Mouse (Mus musculus) large intestine, adult 2 months (tissue): Measurements from ENCODE around the gene Ptprn2. TPM values are rescaled to one million over a fixed set of nuclear protein-coding genes. Genes with fewer than 3 reads are reported as not detected.

Source experiments
- DNase-seq: peaks from one replicate; pipeline ENCODE4 v3.0.0-alpha.2; 2012; ENCODE audit warnings: low read depth, low spot score
- WGBS: fragments of 180-500 bp; shearing (Covaris S2); methylation state at CpG from one replicate; pipeline ENCODE4 v1.1.7; 2018; 5-methylcytosine and 5-hydroxymethylcytosine counted together
- polyA plus RNA-seq: library from polyadenylated mRNA; depleted of rRNA; stranded (reverse); fragments of >200 nt; gene quantifications from 2 replicates; pipeline ENCODE4 v1.2.3, GENCODE M21; 2012

Ptprn2 gene
- polyA plus RNA-seq, 1 experiment: 11.6 TPM

DNA sequence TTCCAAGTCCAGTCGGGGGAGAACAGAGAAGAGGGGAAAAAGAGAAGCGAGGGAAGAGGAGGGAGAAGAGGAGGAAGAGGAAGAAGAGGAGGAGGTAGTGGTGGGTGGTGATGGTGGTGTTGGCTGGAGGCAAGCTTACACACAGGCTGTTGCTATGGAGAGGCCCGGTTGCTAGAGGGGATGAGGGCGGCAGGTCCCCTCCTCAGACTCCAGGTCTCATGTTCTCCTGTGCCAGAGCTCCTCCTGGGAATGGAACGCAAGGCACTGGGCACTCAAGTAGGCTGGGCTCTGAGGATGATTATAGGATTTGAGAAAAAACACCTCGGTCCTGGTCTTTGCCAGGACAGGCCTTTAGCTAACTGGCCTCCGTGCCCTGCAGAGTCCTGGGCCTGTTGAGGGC is 666.1 kb downstream of the Ptprn2 start:
- WGBS: 28% methylated on average over 7 of the region's 7 CpGs
- DNase-seq: no peak

DNA sequence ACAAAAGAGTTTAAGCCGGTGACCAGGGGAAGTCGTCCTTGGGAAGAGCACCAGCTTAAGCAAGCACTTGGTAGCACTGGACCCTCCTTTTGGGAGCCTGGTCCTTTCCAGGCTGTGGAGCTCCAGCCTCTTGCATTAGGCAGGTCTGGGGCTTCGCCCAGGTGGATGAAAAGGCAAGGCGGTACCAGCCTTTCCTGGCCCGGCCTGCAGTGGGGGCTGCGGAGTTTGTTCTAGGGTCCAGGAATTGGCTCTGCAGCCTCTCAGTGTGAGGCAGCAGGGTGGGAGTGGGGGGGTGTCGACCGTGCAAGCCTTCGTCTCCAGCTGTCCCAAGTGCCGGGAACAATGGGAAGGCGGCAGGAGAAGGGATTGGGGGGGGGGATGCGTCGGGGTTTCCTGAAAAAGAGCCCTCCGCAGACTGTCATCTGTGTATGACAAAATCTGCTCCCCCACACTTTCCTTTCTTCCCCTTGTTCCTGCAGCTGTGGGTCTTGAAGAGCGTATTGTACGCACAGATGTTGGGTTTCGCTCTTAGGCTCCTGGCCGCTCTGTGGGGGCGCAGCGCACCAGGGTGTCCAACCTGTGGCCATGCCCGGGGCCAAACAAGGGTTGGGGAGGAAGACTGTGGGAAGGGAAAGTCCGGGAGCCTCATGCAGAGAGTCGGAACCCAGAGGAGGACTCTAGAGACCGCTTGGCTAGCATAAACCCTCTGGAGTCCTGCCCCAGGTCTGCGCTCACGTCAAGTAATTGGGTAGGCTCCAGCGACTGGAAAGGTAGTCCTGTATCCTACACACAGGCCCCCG is 667.0 kb downstream of the Ptprn2 start:
- 8% methylated on average over 28 of the region's 28 CpGs for WGBS
- no peak for DNase-seq

DNA sequence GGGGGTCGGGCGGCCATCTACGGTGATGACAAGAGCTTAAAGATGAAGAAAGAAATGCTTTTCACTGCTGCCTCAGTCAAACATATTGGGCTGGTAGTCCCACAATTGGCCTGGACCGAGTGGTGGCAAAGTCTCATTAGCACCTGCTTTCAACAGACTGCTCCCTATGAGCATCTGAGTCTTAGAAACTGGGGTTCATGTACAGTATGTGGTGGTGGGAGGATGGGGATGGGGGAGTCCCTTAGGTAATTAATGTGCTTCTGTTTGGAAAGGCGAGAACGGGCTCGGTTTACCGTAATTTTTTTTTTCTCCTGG is 667.6 kb downstream of the Ptprn2 start:
- WGBS: 3% methylated on average over 8 of the region's 8 CpGs
- no peak for DNase-seq

DNA sequence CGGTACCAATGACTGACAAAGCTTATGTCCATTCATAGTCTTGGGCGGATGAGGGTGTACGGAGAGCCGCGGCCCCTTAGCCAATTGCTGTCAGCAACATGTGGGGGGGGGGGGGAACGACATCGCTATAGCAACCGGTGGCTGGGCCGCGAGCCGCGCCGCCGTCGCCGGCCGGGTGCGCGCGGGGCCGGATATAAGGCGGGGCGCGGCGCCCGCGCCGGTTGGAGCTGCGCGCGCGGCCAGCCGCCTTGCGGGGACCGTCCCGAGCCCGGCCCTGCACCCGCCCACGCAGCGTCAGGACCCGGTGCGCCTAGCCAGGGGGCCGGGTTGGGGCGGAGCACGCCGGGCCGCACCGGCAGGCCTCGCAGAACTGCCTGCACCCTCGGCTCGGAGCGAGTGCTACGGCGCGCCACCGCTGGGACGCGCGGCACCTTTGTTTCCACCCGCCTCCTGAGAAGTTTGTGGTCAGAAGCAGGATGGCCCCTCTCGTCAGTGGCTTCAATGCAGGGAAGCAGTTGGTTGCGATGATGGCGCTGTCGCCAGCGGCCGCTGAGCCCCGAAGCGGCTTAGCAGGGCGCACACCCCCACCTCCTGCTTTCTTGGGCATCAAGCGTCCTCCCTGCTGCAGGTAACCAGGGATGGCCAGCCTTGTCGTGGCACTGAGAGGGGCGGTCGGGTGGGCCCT is 668.3 kb downstream of the Ptprn2 start:
- 1% methylated on average over 73 of the region's 73 CpGs for WGBS
- DNase-seq: no peak

- 4% methylated on average over 27 of the region's 27 CpGs for WGBS
These were observed 669.1 kb downstream of the Ptprn2 start for GRCm38 (mm10) chr12:117154356-117155243.

DNA sequence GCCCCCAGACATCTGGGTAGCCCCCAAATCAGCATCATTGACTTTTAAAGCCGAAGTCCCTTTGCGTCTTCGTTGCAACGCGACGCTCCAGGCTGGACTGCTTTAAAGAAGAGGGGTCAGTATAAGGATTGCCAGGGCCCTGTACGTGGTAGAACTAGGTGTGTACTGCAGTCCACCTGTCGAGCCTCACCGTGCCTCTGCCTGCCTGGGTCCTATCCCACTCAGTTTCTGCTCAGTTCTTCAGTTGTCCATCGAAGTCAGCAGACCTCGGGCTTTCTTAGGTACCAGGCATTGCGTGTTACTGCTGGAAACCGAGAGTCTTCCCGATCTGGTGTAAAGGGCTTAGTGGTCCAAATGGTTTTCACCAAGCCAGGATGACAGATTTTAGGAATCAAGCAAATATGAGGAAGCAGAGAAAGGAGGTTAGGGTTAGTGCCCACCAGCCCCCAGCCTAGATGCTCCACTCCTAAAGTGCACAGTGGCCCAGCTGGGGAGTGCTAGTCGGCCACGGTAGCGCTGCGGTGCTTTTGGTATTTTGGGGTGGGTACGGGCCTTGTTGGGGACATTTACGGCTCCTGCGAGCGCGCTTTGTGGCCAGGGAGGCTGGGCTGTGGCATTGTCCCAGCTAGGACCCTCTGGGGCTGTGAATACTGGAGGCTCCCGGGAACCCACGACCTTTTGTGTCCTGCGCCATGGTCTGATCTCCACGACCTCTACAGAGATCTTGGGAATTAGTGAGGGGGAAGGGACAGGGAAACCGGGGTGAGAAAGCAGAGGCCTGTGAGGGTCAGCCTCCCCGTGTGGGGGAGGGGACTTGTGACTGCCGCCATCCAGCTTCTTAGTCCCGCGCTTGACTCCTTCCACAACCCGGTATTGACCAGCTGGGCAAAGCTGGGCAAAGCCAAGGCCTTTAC is 670.0 kb downstream of the Ptprn2 start:
- DNase-seq: no peak
- WGBS: 11% methylated on average over 33 of the region's 33 CpGs

More at GRCm38 (mm10) chr12:117154356-117155243, 669.1 kb downstream of the Ptprn2 start:
- DNase-seq: no peak

- WGBS: 40% methylated on average over 5 of the region's 5 CpGs
- no peak for DNase-seq
These were observed 670.7 kb downstream of the Ptprn2 start for GRCm38 (mm10) chr12:117156256-117156655.

GRCm38 (mm10) chr12:117156786-117157185 is 671.3 kb downstream of the Ptprn2 start:
- WGBS: 76% methylated on average over 3 of the region's 3 CpGs
- DNase-seq: no peak

GRCm38 (mm10) chr12:117157249-117157648 is 671.7 kb downstream of the Ptprn2 start:
- DNase-seq: no peak
- 65% methylated on average over 2 of the region's 2 CpGs for WGBS

DNA sequence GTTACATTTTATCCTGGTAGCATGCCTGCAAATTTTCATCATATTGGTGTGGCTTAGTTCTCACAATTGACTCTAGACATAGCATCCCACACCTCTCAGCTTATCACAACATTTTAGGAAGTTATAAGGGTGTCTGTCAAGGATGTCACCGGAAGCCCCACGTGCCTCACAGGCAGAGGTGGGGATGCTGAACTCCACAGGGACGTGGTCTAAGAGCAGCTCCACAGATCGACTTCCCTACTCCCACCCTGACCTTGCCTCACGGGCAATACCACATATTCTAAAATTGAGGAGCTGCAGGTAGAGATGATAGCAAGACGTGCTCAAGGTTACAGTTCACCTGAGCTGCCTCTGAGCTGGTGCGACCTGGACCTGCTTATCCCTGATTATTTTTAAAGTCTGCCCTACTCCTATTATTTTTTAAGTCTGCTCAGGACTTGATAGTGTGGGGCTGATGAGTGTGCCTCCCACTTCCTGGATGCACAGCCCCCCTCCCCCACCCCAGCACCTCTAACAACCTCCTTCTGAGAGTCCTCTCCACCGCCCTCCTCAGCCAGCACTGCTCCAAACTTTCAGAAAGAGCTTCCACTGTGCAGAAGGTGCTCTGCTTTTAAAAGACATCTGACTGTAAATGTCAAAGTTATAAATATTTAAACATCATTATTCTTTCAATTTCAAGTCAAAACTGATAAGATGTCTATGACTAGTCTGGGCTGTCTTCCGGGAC is 672.3 kb downstream of the Ptprn2 start:
- no peak for DNase-seq
- WGBS: 23% methylated on average over 9 of the region's 9 CpGs

- DNase-seq: no peak
- 24% methylated on average over 17 of the region's 17 CpGs for WGBS
These were observed 673.6 kb downstream of the Ptprn2 start for GRCm38 (mm10) chr12:117158950-117159668.

GRCm38 (mm10) chr12:117159669-117160210 is 674.2 kb downstream of the Ptprn2 start:
- no peak for DNase-seq
- WGBS: 14% methylated on average over 15 of the region's 15 CpGs

- WGBS: 10% methylated on average over 30 of the region's 30 CpGs
These were observed 674.8 kb downstream of the Ptprn2 start for GRCm38 (mm10) chr12:117160211-117160891.

DNA sequence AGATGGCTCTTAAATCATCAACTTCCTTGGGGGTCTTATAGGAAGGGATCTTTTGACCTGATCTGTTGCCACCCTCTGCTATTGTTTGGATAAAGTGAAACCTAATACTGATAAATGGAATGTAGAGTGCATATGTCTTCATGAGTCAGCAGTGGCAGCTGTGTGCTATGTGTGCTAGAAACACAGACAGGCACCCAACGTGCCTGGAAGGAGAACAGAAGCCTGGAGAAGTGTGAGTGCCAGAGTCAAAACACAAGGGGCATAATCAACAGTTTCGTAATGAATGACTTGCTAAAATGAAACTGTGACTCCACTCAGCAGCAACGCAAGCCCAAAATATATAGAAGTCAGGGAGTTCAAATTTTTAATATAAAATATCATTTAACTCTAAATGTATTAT is 676.7 kb downstream of the Ptprn2 start:
- DNase-seq: no peak
- WGBS: 55% methylated on average over 3 of the region's 3 CpGs

More at GRCm38 (mm10) chr12:117160211-117160891, 674.8 kb downstream of the Ptprn2 start:
- DNase-seq: no peak

DNA sequence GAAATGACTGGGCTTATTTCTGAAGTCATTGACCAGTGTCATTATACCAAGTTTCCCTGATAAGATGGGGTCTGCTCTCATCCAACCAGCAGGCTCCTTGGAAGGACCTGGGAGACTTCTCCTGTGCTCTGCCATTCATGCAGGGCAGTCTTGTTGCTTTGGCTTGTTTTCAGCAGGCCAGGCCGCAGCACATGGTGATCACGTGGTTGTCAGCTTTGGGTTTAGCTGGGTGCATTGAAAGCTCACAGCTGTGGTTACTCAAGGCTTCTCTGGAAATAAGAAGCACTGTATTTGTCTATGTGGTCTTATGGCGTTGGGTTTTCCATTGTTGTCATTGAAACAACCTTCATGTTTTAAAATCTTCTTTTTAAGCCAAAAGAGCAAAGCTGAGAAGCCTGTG is 678.3 kb downstream of the Ptprn2 start:
- DNase-seq: no peak
- 57% methylated on average over 3 of the region's 3 CpGs for WGBS

- no peak for DNase-seq
- WGBS: 62% methylated on average over 5 of the region's 5 CpGs
These were observed 680.7 kb downstream of the Ptprn2 start for GRCm38 (mm10) chr12:117166266-117166665.

DNA sequence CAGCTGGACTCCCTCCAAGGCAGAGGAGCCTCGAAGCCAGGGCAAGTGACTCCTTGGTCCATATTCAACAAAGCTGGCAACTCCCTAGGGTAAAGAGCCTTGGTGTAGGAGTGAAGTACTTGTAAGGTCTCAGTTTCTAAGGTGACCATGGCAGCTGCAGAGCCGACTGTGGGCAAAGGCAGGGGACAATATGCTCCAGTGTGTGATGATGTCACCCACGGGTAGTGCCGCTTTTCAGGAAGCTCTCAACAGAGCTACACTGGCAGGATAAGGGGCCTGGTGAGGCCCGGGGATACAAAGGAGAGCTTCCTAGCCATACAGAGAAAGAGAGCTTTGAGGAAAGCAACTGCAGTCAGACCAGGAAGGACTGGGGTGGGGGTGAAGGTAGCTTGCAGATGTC is 684.1 kb downstream of the Ptprn2 start:
- WGBS: 57% methylated on average over 5 of the region's 5 CpGs
- no peak for DNase-seq
